Mouse (Mus musculus): ENCODE measurements around the gene Slc46a2.

GRCm38 (mm10) chr4:59901810-59902209, 13.0 kb downstream of the Slc46a2 start:
- TF ChIP-seq CTCF (IDR thresholded peaks at IDR 0.05; ENCODE audit: borderline replicate concordance, extremely low read depth, insufficient read depth, insufficient read length) (no peak), POLR2A (IDR thresholded peaks at IDR 0.05; ENCODE audit: borderline replicate concordance, extremely low read depth, insufficient read depth, insufficient read length, poor library complexity, severe bottlenecking) (no peak)
